ENCODE assay signal across 23 mouse cellular contexts in the genomic region with DNA sequence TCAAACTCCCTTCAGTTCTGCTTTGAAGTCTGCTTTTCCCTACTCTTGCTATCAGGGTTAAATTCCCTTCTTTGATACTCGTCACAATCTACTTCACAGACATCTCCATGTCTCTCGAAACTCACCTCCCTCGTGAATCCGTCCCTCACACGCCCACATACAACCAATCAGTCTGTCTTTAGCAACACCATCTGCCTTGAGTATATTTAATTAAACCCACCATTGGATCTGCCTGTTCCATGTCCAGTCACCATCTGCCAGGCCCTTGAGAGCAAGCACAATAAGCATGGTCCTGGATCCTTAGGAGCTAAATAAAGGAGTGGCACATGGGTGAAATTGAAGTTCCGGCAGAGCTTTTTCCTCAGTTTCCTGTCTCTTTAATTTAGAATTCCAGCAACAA. TPM values are rescaled to one million over a fixed set of nuclear protein-coding genes. Genes with fewer than 3 reads are reported as not detected.
DNase-seq lines count a peak whose midpoint lies in the region; ATAC-seq lines count a peak whose summit lies in the region.
"Had no signal": no experiment of that assay in that cellular context is flagged by ENCODE, and none has a peak within 500 bp of the region (broad histone marks: within the 10 kb centered on the region; RNA-seq: fewer than 3 reads in every experiment).

No protein-coding gene starts in this region.

- no peaks in the 10 kb centered on the region for H3K36me3 ChIP-seq in hindbrain, embryonic 11.5 days (ENCODE audit: control insufficient read depth, insufficient read depth, low read length)
- no peaks in the 10 kb centered on the region for H3K36me3 ChIP-seq in hindbrain, embryonic 16.5 days (ENCODE audit: control insufficient read depth, insufficient read depth, low read length)
- H3K36me3 ChIP-seq: hindbrain, embryonic 13.5 days; intestine, embryonic 15.5 days; lung, embryonic 15.5 days; midbrain, embryonic 10.5 days had no signal

- H3K9ac ChIP-seq in hindbrain, embryonic 11.5 days (ENCODE audit: low read depth, low read length), result no peak overlapping the region
- no peak overlapping the region for H3K9ac ChIP-seq in hindbrain, embryonic 16.5 days (ENCODE audit: low read depth, low read length)
- H3K9ac ChIP-seq: forebrain, postnatal 0 days; hindbrain, embryonic 13.5 days; intestine, embryonic 15.5 days; liver, embryonic 14.5 days; lung, embryonic 15.5 days had no signal

- no peak overlapping the region for H3K4me2 ChIP-seq in hindbrain, embryonic 11.5 days (replicated peaks; ENCODE audit: low read depth, low read length)
- H3K4me2 ChIP-seq in hindbrain, embryonic 16.5 days (ENCODE audit: low read length), result no peak overlapping the region
- H3K4me2 ChIP-seq: hindbrain, embryonic 13.5 days; intestine, embryonic 15.5 days; lung, embryonic 15.5 days had no signal

- H3K4me1 ChIP-seq in hindbrain, embryonic 11.5 days (replicated peaks; ENCODE audit: control insufficient read depth, insufficient read depth, low read length), result no peaks in the 10 kb centered on the region
- no peaks in the 10 kb centered on the region for H3K4me1 ChIP-seq in hindbrain, embryonic 16.5 days (ENCODE audit: control insufficient read depth, insufficient read depth, low read depth, low read length)
- H3K4me1 ChIP-seq: intestine, embryonic 15.5 days; lung, embryonic 15.5 days had no signal

- peak; percentile 56 to 64 for DNase-seq in cerebellum, postnatal 10 days
- no peak for DNase-seq in cerebellum, adult 8-10 months
- DNase-seq in hindbrain, embryonic 11.5 days (ENCODE audit: low spot score), result peak; percentile 10
- DNase-seq in left cerebral cortex, postnatal 36 days (ENCODE audit: low spot score in 2 of 2), result peak; percentile 29 to 35
- DNase-seq in left cerebral cortex, postnatal 10 days (ENCODE audit: extremely low spot score in 1 of 2, low spot score in 2 of 2), result no peak
- DNase-seq in layer of hippocampus, adult 9-11 months, result peak; percentile 51
- no peak for DNase-seq in gastrocnemius, postnatal 10 days
- DNase-seq: adrenal gland, adult 2 months; cerebellum, adult 9-11 months; embryo, embryonic 11 days; forebrain, postnatal 0 days; gastrocnemius, postnatal 25 days; kidney, adult 9 months; kidney, postnatal 25 days; lung, postnatal 4 days; thymus, postnatal 14 days had no signal

- no peak for ATAC-seq in hindbrain, embryonic 11.5 days (ENCODE audit: low FRiP score)
- ATAC-seq in hindbrain, embryonic 16.5 days, result no peak
- ATAC-seq: forebrain, postnatal 0 days; intestine, embryonic 15.5 days had no signal

- no peak overlapping the region for H3K27ac ChIP-seq in hindbrain, embryonic 11.5 days (ENCODE audit: low read depth, low read length)
- H3K27ac ChIP-seq in hindbrain, embryonic 16.5 days (ENCODE audit: low read depth, low read length), result no peak overlapping the region
- H3K27ac ChIP-seq: hindbrain, embryonic 13.5 days; intestine, embryonic 15.5 days; liver, embryonic 14.5 days; lung, embryonic 15.5 days; midbrain, embryonic 10.5 days had no signal

- no peaks in the 10 kb centered on the region for H3K9me3 ChIP-seq in hindbrain, embryonic 11.5 days (ENCODE audit: control insufficient read depth, low read length)
- no peaks in the 10 kb centered on the region for H3K9me3 ChIP-seq in hindbrain, embryonic 16.5 days (ENCODE audit: control insufficient read depth, low read length)
- H3K9me3 ChIP-seq: hindbrain, embryonic 13.5 days; intestine, embryonic 15.5 days; lung, embryonic 15.5 days; midbrain, embryonic 10.5 days had no signal

- intact Hi-C loops in left cerebral cortex, postnatal 36 days (cut with DNase I), result loop anchor here (5.0 to 10.0 kb wide), 2 partner anchors 89 to 206 kb away; a partner anchor contains a TSS
- intact Hi-C loops in left cerebral cortex, postnatal 10 days (cut with DNase I), result loop anchor here (5.0 kb wide), 1 partner anchor 209 kb away; a partner anchor contains a TSS

- no peak overlapping the region for H3K4me3 ChIP-seq in hindbrain, embryonic 11.5 days (ENCODE audit: low read depth, low read length)
- no peak overlapping the region for H3K4me3 ChIP-seq in hindbrain, embryonic 16.5 days (ENCODE audit: low read length)
- H3K4me3 ChIP-seq: hindbrain, embryonic 13.5 days; intestine, embryonic 15.5 days; lung, embryonic 15.5 days; midbrain, embryonic 10.5 days had no signal

- no peaks in the 10 kb centered on the region for H3K27me3 ChIP-seq in hindbrain, embryonic 11.5 days (ENCODE audit: control insufficient read depth, insufficient read depth, low read length)
- H3K27me3 ChIP-seq in hindbrain, embryonic 16.5 days (replicated peaks; ENCODE audit: control insufficient read depth, insufficient read depth, low read length), result no peaks in the 10 kb centered on the region
- H3K27me3 ChIP-seq: hindbrain, embryonic 13.5 days; intestine, embryonic 15.5 days; lung, embryonic 15.5 days had no signal

- WGBS in hindbrain, embryonic 11.5 days, result 66% methylated on average over 6 of the region's 6 CpGs
- 52% methylated on average over 6 of the region's 6 CpGs for WGBS in hindbrain, embryonic 16.5 days

RNA-seq across cellular contexts. Expression of a gene that starts 11.4 kb away (rescaled TPM):
- 5.0 TPM in 2 replicates for polyA plus RNA-seq in hindbrain, embryonic 11.5 days (2014; fragmentation: Nextera tagmentation; extraction: Ambion mirVana)
- polyA plus RNA-seq in hindbrain, embryonic 16.5 days (2015; fragmentation: Nextera tagmentation; extraction: Ambion mirVana), result 13.5 and 15.1 TPM in 2 replicates
- 10 to 100 TPM; 33.3 to 33.4 TPM for total RNA-seq in left cerebral cortex, postnatal 36 days (2021)
- total RNA-seq in left cerebral cortex, postnatal 10 days (2021), result 10 to 100 TPM; 33.1 to 36.4 TPM
- total RNA-seq in gastrocnemius, postnatal 10 days (2021), result 10 to 100 TPM; 75.4 to 83.6 TPM
- total RNA-seq: monocyte, adult 5-6 weeks had no signal

RNA-seq across cellular contexts. Expression of a gene that starts 36.1 kb away (rescaled TPM):
- polyA plus RNA-seq in hindbrain, embryonic 11.5 days (2014; fragmentation: Nextera tagmentation; extraction: Ambion mirVana), result 51.1 and 52.7 TPM in 2 replicates
- polyA plus RNA-seq in hindbrain, embryonic 16.5 days (2015; fragmentation: Nextera tagmentation; extraction: Ambion mirVana), result 114 and 122 TPM in 2 replicates
- total RNA-seq in left cerebral cortex, postnatal 36 days (2021), result 100 to 1,000 TPM; 153 to 173 TPM
- total RNA-seq in left cerebral cortex, postnatal 10 days (2021), result 100 to 1,000 TPM; 110 to 114 TPM
- 10 to 100 TPM; 79.6 to 82.6 TPM for total RNA-seq in gastrocnemius, postnatal 10 days (2021)

Comparison
In these comparisons a context has a peak if more than half of its experiments do, and no peak if none do; other contexts are left out.
1. DNase-seq: peak in cerebellum, postnatal 10 days (2 of 2), hindbrain, embryonic 11.5 days (single experiment), left cerebral cortex, postnatal 36 days (2 of 2) and layer of hippocampus, adult 9-11 months (single experiment); none in cerebellum, adult 8-10 months (single experiment), left cerebral cortex, postnatal 10 days (0 of 2) and gastrocnemius, postnatal 10 days (single experiment).